Mouse (Mus musculus): ENCODE measurements at regions not wholly inside any gene's neighbourhood (a gene's known extent, or its start where the extent isn't known, plus 50 kb on each side); places are given as distances from the start of the nearest gene placed in this dataset.

GRCm38 (mm10) chr10:16438414-16438813 is 1284.6 kb upstream of the Cited2 start:
- no peaks in the 10 kb centered on the region for H3K9me3 ChIP-seq (replicated peaks; ENCODE audit: control insufficient read depth, low read length)
- no peak overlapping the region for H3K4me3 ChIP-seq (ENCODE audit: low read length)
- H3K4me1 ChIP-seq (ENCODE audit: control insufficient read depth, insufficient read depth, low read length): peaks cover 10% of the 10 kb centered on the region
- H3K27ac ChIP-seq (ENCODE audit: low read length): no peak overlapping the region
- no peak for ATAC-seq (replicated peaks; ENCODE audit: extremely low read depth, insufficient read depth, low FRiP score)
- H3K9ac ChIP-seq (ENCODE audit: low read length): no peak overlapping the region
- 85% methylated on average over 4 of the region's 4 CpGs for WGBS
- H3K27me3 ChIP-seq (ENCODE audit: control insufficient read depth, insufficient read depth, low read length): no peaks in the 10 kb centered on the region
- no peaks in the 10 kb centered on the region for H3K36me3 ChIP-seq (ENCODE audit: control insufficient read depth, insufficient read depth)
- no peak overlapping the region for H3K4me2 ChIP-seq (ENCODE audit: low read depth, low read length)

- WGBS: 28% methylated on average over 3 of the region's 3 CpGs
- Histone ChIP-seq H3K9ac (ENCODE audit: low read length) (no peak overlapping the region), H3K36me3 (ENCODE audit: control insufficient read depth, insufficient read depth) (no peaks in the 10 kb centered on the region), H3K4me1 (ENCODE audit: control insufficient read depth, insufficient read depth, low read length) (peaks cover 10% of the 10 kb centered on the region), H3K27ac (ENCODE audit: low read length) (peak overlapping the region; percentile 51), H3K4me3 (ENCODE audit: low read length) (no peak overlapping the region), H3K4me2 (ENCODE audit: low read depth, low read length) (no peak overlapping the region), H3K27me3 (ENCODE audit: control insufficient read depth, insufficient read depth, low read length) (no peaks in the 10 kb centered on the region), H3K9me3 (replicated peaks; ENCODE audit: control insufficient read depth, low read length) (no peaks in the 10 kb centered on the region)
- no peak for ATAC-seq (replicated peaks; ENCODE audit: extremely low read depth, insufficient read depth, low FRiP score)
Observed at GRCm38 (mm10) chr10:16440932-16441640, 1281.9 kb upstream of the Cited2 start.

- Histone ChIP-seq H3K9me3 (replicated peaks; ENCODE audit: control insufficient read depth, low read length) (no peaks in the 10 kb centered on the region), H3K27me3 (ENCODE audit: control insufficient read depth, insufficient read depth, low read length) (no peaks in the 10 kb centered on the region), H3K9ac (ENCODE audit: low read length) (no peak overlapping the region), H3K4me3 (ENCODE audit: low read length) (no peak overlapping the region), H3K4me2 (ENCODE audit: low read depth, low read length) (no peak overlapping the region), H3K4me1 (ENCODE audit: control insufficient read depth, insufficient read depth, low read length) (peaks cover 10% of the 10 kb centered on the region), H3K36me3 (ENCODE audit: control insufficient read depth, insufficient read depth) (no peaks in the 10 kb centered on the region), H3K27ac (ENCODE audit: low read length) (no peak overlapping the region; the same call in 1 of the 2 replicates)
- WGBS: 71% methylated on average over 2 of the region's 2 CpGs
- ATAC-seq (replicated peaks; ENCODE audit: extremely low read depth, insufficient read depth, low FRiP score): no peak
Observed at GRCm38 (mm10) chr10:16441661-16442072, 1281.4 kb upstream of the Cited2 start.

GRCm38 (mm10) chr10:16443901-16444300 is 1279.1 kb upstream of the Cited2 start:
- Histone ChIP-seq H3K9me3 (replicated peaks; ENCODE audit: control insufficient read depth, low read length) (no peaks in the 10 kb centered on the region), H3K27me3 (ENCODE audit: control insufficient read depth, insufficient read depth, low read length) (no peaks in the 10 kb centered on the region), H3K4me1 (ENCODE audit: control insufficient read depth, insufficient read depth, low read length) (peaks cover 10% of the 10 kb centered on the region), H3K4me2 (ENCODE audit: low read depth, low read length) (no peak overlapping the region), H3K27ac (ENCODE audit: low read length) (no peak overlapping the region), H3K9ac (ENCODE audit: low read length) (no peak overlapping the region), H3K4me3 (ENCODE audit: low read length) (no peak overlapping the region), H3K36me3 (ENCODE audit: control insufficient read depth, insufficient read depth) (no peaks in the 10 kb centered on the region)
- no peak for ATAC-seq (replicated peaks; ENCODE audit: extremely low read depth, insufficient read depth, low FRiP score)

GRCm38 (mm10) chr10:16467935-16468334 is 1255.1 kb upstream of the Cited2 start:
- no peaks in the 10 kb centered on the region; the same call in 1 of the 2 replicates for H3K4me1 ChIP-seq (ENCODE audit: control insufficient read depth, insufficient read depth, low read length)
- ATAC-seq (replicated peaks; ENCODE audit: extremely low read depth, insufficient read depth, low FRiP score): no peak
- WGBS: 30% methylated on average over 3 of the region's 3 CpGs
- no peak overlapping the region for H3K27ac ChIP-seq (ENCODE audit: low read length)
- no peak overlapping the region for H3K9ac ChIP-seq (ENCODE audit: low read length)
- no peaks in the 10 kb centered on the region for H3K36me3 ChIP-seq (ENCODE audit: control insufficient read depth, insufficient read depth)
- H3K9me3 ChIP-seq (replicated peaks; ENCODE audit: control insufficient read depth, low read length): no peaks in the 10 kb centered on the region
- no peak overlapping the region for H3K4me2 ChIP-seq (ENCODE audit: low read depth, low read length)
- H3K27me3 ChIP-seq (ENCODE audit: control insufficient read depth, insufficient read depth, low read length): no peaks in the 10 kb centered on the region
- H3K4me3 ChIP-seq (ENCODE audit: low read length): no peak overlapping the region

GRCm38 (mm10) chr10:16469711-16470110 is 1253.3 kb upstream of the Cited2 start:
- ATAC-seq (replicated peaks; ENCODE audit: extremely low read depth, insufficient read depth, low FRiP score): no peak
- Histone ChIP-seq H3K4me2 (ENCODE audit: low read depth, low read length) (no peak overlapping the region), H3K9me3 (replicated peaks; ENCODE audit: control insufficient read depth, low read length) (no peaks in the 10 kb centered on the region), H3K9ac (ENCODE audit: low read length) (no peak overlapping the region), H3K36me3 (ENCODE audit: control insufficient read depth, insufficient read depth) (no peaks in the 10 kb centered on the region), H3K27ac (ENCODE audit: low read length) (no peak overlapping the region), H3K4me1 (ENCODE audit: control insufficient read depth, insufficient read depth, low read length) (no peaks in the 10 kb centered on the region; the same call in 1 of the 2 replicates), H3K4me3 (ENCODE audit: low read length) (no peak overlapping the region), H3K27me3 (ENCODE audit: control insufficient read depth, insufficient read depth, low read length) (no peaks in the 10 kb centered on the region)
- WGBS: 39% methylated on average over 1 of the region's 1 CpGs

GRCm38 (mm10) chr10:16473952-16474521 is 1249.0 kb upstream of the Cited2 start:
- H3K4me1 ChIP-seq (ENCODE audit: control insufficient read depth, insufficient read depth, low read length): no peaks in the 10 kb centered on the region
- H3K36me3 ChIP-seq (ENCODE audit: control insufficient read depth, insufficient read depth): no peaks in the 10 kb centered on the region
- H3K4me2 ChIP-seq (ENCODE audit: low read depth, low read length): no peak overlapping the region
- 17% methylated on average over 1 of the region's 1 CpGs for WGBS
- H3K9me3 ChIP-seq (replicated peaks; ENCODE audit: control insufficient read depth, low read length): no peaks in the 10 kb centered on the region
- ATAC-seq (replicated peaks; ENCODE audit: extremely low read depth, insufficient read depth, low FRiP score): no peak
- H3K9ac ChIP-seq (ENCODE audit: low read length): no peak overlapping the region
- H3K27ac ChIP-seq (ENCODE audit: low read length): no peak overlapping the region; the same call in 1 of the 2 replicates
- H3K27me3 ChIP-seq (ENCODE audit: control insufficient read depth, insufficient read depth, low read length): no peaks in the 10 kb centered on the region
- H3K4me3 ChIP-seq (ENCODE audit: low read length): no peak overlapping the region

GRCm38 (mm10) chr10:16498580-16498979 is 1224.4 kb upstream of the Cited2 start:
- ATAC-seq (replicated peaks; ENCODE audit: extremely low read depth, insufficient read depth, low FRiP score): no peak
- Histone ChIP-seq H3K4me1 (ENCODE audit: control insufficient read depth, insufficient read depth, low read length) (no peaks in the 10 kb centered on the region), H3K9ac (ENCODE audit: low read length) (no peak overlapping the region), H3K27ac (ENCODE audit: low read length) (no peak overlapping the region), H3K9me3 (replicated peaks; ENCODE audit: control insufficient read depth, low read length) (no peaks in the 10 kb centered on the region), H3K4me3 (ENCODE audit: low read length) (no peak overlapping the region), H3K27me3 (ENCODE audit: control insufficient read depth, insufficient read depth, low read length) (no peaks in the 10 kb centered on the region), H3K4me2 (ENCODE audit: low read depth, low read length) (no peak overlapping the region), H3K36me3 (ENCODE audit: control insufficient read depth, insufficient read depth) (no peaks in the 10 kb centered on the region)
- WGBS: 63% methylated on average over 1 of the region's 1 CpGs

- Histone ChIP-seq H3K4me3 (ENCODE audit: low read length) (no peak overlapping the region), H3K36me3 (ENCODE audit: control insufficient read depth, insufficient read depth) (no peaks in the 10 kb centered on the region), H3K9me3 (replicated peaks; ENCODE audit: control insufficient read depth, low read length) (no peaks in the 10 kb centered on the region), H3K9ac (ENCODE audit: low read length) (no peak overlapping the region), H3K27ac (ENCODE audit: low read length) (peak overlapping the region; percentile 55), H3K4me2 (ENCODE audit: low read depth, low read length) (no peak overlapping the region), H3K4me1 (ENCODE audit: control insufficient read depth, insufficient read depth, low read length) (peaks cover 7% of the 10 kb centered on the region), H3K27me3 (ENCODE audit: control insufficient read depth, insufficient read depth, low read length) (no peaks in the 10 kb centered on the region)
- no peak; the same call in 1 of the 2 replicates for ATAC-seq (replicated peaks; ENCODE audit: extremely low read depth, insufficient read depth, low FRiP score)
- 31% methylated on average over 2 of the region's 2 CpGs for WGBS
Observed at GRCm38 (mm10) chr10:16507681-16508080, 1215.3 kb upstream of the Cited2 start.
